Mouse (Mus musculus) hematopoietic stem cell, adult 5-6 weeks (primary cell): ENCODE results near the gene Rnf144b. TPM values are rescaled to one million over a fixed set of nuclear protein-coding genes. Genes with fewer than 3 reads are reported as not detected.

Source experiments
- ATAC-seq, 2 experiments: fragments of 125-278 bp in 1 of 2; replicated peaks in 1 of 2; 2 replicates each; pipeline ENCODE4 v1.8.0; 2016 to 2017; ENCODE audit warnings: inconsistent platforms in 2 of 2, mild to moderate bottlenecking in 2 of 2, moderate number of reproducible peaks in 2 of 2, low read depth in 1 of 2, moderate TSS enrichment in 1 of 2; ENCODE audit not compliant: low FRiP score in 2 of 2, poor library complexity in 2 of 2, severe bottlenecking in 2 of 2, insufficient read depth in 1 of 2, low TSS enrichment in 1 of 2
- total RNA-seq: library from RNA; stranded (forward); fragments of 172-1452, 232-1000 nt; gene quantifications from 2 replicates; pipeline ENCODE4 v1.2.3, GENCODE M21; 2017

Rnf144b gene
- total RNA-seq, 1 experiment from 2014 or later, result 5.6 TPM

- ATAC-seq, result no peak
These were observed 72.2 kb downstream of the Rnf144b start for GRCm38 (mm10) chr13:47194695-47195094.

- no peak for ATAC-seq
These were observed 73.0 kb downstream of the Rnf144b start for GRCm38 (mm10) chr13:47195491-47195890.

- no peak for ATAC-seq
These were observed 77.7 kb downstream of the Rnf144b start for GRCm38 (mm10) chr13:47200011-47200670.

- ATAC-seq, result no peak
These were observed 79.6 kb downstream of the Rnf144b start for GRCm38 (mm10) chr13:47201962-47202624.

- no peak for ATAC-seq
These were observed 88.0 kb downstream of the Rnf144b start for GRCm38 (mm10) chr13:47210496-47210895.

GRCm38 (mm10) chr13:47210992-47211391, 88.5 kb downstream of the Rnf144b start:
- ATAC-seq, result no peak

GRCm38 (mm10) chr13:47211581-47211980, 89.1 kb downstream of the Rnf144b start:
- no peak for ATAC-seq

GRCm38 (mm10) chr13:47213817-47214216, 91.4 kb downstream of the Rnf144b start:
- no peak for ATAC-seq

- ATAC-seq, result no peak
These were observed 92.4 kb downstream of the Rnf144b start for GRCm38 (mm10) chr13:47214895-47215294.

GRCm38 (mm10) chr13:47215815-47216585, 93.5 kb downstream of the Rnf144b start:
- no peak for ATAC-seq

- no peak for ATAC-seq
These were observed 94.7 kb downstream of the Rnf144b start for GRCm38 (mm10) chr13:47217107-47217571.

- ATAC-seq, result no peak
These were observed 95.9 kb downstream of the Rnf144b start for GRCm38 (mm10) chr13:47218351-47218750.

GRCm38 (mm10) chr13:47220426-47220825, 98.0 kb downstream of the Rnf144b start:
- no peak for ATAC-seq

- no peak for ATAC-seq
These were observed 101.4 kb downstream of the Rnf144b start for GRCm38 (mm10) chr13:47223576-47224538.

- ATAC-seq, result no peak
These were observed 102.3 kb downstream of the Rnf144b start for GRCm38 (mm10) chr13:47224648-47225323.

GRCm38 (mm10) chr13:47225324-47225697, 102.9 kb downstream of the Rnf144b start:
- ATAC-seq, result no peak

- no peak for ATAC-seq
These were observed 103.3 kb downstream of the Rnf144b start for GRCm38 (mm10) chr13:47225802-47226201.
